Mouse (Mus musculus) midbrain, embryonic 12.5 days (tissue): Measurements from ENCODE around the gene Urah. TPM values are rescaled to one million over a fixed set of nuclear protein-coding genes. Genes with fewer than 3 reads are reported as not detected.

ENCODE experiments used
- ATAC-seq: fragments of 200-750 bp; cut with Nextera tagmentation; 2 replicates; pipeline ENCODE4 v1.8.0; 2017; ENCODE audit warnings: low read depth, moderate TSS enrichment, moderate library complexity; ENCODE audit not compliant: low FRiP score
- H3K27ac ChIP-seq: fragments of 300-500 bp; sonication (generic); replicated peaks from 2 replicates; pipeline ENCODE4 v1.5.1; 2016; ENCODE audit warnings: mild to moderate bottlenecking
- H3K27me3 ChIP-seq: fragments of 300-500 bp; sonication (generic); 2 replicates; pipeline ENCODE4 v1.6.1; 2016; ENCODE audit warnings: mild to moderate bottlenecking
- H3K36me3 ChIP-seq: fragments of 300-500 bp; sonication (generic); 2 replicates; pipeline ENCODE4 v1.6.1; 2016
- H3K4me1 ChIP-seq: fragments of 300-500 bp; sonication (generic); 2 replicates; pipeline ENCODE4 v1.6.1; 2016
- H3K4me2 ChIP-seq: fragments of 300-500 bp; sonication (generic); replicated peaks from 2 replicates; pipeline ENCODE4 v1.6.1; 2016; ENCODE audit warnings: mild to moderate bottlenecking, moderate library complexity
- H3K4me3 ChIP-seq: fragments of 300-500 bp; sonication (generic); 2 replicates; pipeline ENCODE4 v1.5.1; 2016; ENCODE audit warnings: mild to moderate bottlenecking
- H3K9ac ChIP-seq: fragments of 300-500 bp; sonication (generic); replicated peaks from 2 replicates; pipeline ENCODE4 v1.6.1; 2016; ENCODE audit warnings: mild to moderate bottlenecking, moderate library complexity
- H3K9me3 ChIP-seq: fragments of 300-500 bp; sonication (generic); 2 replicates; pipeline ENCODE4 v1.6.1; 2016; ENCODE audit warnings: mild to moderate bottlenecking
- WGBS: fragments of 180-500 bp; shearing (Covaris S2); methylation state at CpG from one replicate; pipeline ENCODE4 v1.1.7; 2016; 5-methylcytosine and 5-hydroxymethylcytosine counted together
- polyA plus RNA-seq: library from polyadenylated mRNA; unstranded; fragments of >200 nt; fragmentation: Nextera tagmentation; extraction: Ambion mirVana; gene quantifications from 2 replicates; pipeline ENCODE4 v1.2.1, GENCODE M21; 2016

Urah gene
- polyA plus RNA-seq, 1 experiment from 2014 or later: 0.29 TPM

DNA sequence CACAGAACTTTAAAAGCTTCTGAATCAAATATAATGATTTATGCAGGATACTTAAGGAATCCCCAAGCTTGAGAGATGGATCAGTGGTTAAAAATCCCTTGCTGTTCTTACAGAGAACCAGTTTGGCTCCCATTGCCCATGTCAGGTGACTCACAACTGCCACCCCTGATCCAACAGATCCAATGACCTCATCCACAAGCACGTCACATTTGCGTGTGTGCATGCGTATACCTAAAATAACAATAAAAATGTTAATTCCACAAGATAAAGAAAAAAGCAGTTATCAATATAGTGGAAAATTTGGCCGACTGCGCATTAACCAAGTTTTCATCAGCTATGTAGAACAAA is 13.5 kb upstream of the Urah start:
- Histone ChIP-seq H3K4me2 (peak overlapping the region; percentile 67), H3K27me3 (no peaks in the 10 kb centered on the region; the same call in 1 of the 2 replicates), H3K36me3 (no peaks in the 10 kb centered on the region), H3K9ac (peak overlapping the region; percentile 59), H3K4me1 (no peaks in the 10 kb centered on the region; the same call in 1 of the 2 replicates), H3K27ac (peak overlapping the region; percentile 69; the same call in 1 of the 2 replicates), H3K9me3 (no peaks in the 10 kb centered on the region), H3K4me3 (peak overlapping the region; percentile 57)
- 41% methylated on average over 5 of the region's 5 CpGs for whole genome bisulfite sequencing
- peak; percentile 44; the same call in 1 of the 2 replicates for ATAC-seq

- H3K9me3 ChIP-seq: no peaks in the 10 kb centered on the region
- H3K36me3 ChIP-seq: no peaks in the 10 kb centered on the region
- no peaks in the 10 kb centered on the region; the same call in 1 of the 2 replicates for H3K4me1 ChIP-seq
- peak within 1 kb of the TSS; percentile 57 for H3K4me3 ChIP-seq
- H3K27me3 ChIP-seq: no peaks in the 10 kb centered on the region; the same call in 1 of the 2 replicates
- peak within 1 kb of the TSS; percentile 69 for H3K27ac ChIP-seq
- ATAC-seq: peak; percentile 86
- WGBS: 2% methylated on average over 21 of the region's 21 CpGs
- peak within 1 kb of the TSS; percentile 59 for H3K9ac ChIP-seq
- peak within 1 kb of the TSS; percentile 67 for H3K4me2 ChIP-seq
Measured at GRCm38 (mm10) chr7:140821653-140822329, 13.0 kb upstream of the Urah start, which contains the start of gene Zfp941. Zfp941 (minus strand) TSS chr7:140822178.

DNA sequence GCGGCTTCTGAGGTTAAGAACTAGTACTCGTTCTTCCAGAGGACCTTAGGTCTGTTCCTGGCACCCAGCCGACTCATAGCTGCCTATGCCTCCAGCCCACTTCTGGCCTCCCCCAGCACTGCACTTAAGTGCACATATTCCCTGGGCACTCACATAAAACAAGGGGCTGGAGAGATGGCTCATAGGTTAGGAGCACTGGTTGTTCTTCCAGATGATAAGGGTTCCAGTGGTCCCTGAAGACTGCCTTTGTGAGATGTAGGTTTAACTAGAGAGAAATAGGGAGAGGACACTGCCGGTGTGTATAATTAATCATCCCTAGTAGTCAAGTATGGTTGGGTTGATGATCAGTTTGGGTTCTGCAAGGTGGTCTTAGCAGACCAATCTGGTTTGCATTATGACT is 12.1 kb upstream of the Urah start:
- H3K9me3 ChIP-seq: no peaks in the 10 kb centered on the region
- H3K4me3 ChIP-seq: no peak overlapping the region
- H3K4me1 ChIP-seq: no peaks in the 10 kb centered on the region; the same call in 1 of the 2 replicates
- H3K36me3 ChIP-seq: no peaks in the 10 kb centered on the region
- ATAC-seq: no peak
- no peak overlapping the region for H3K27ac ChIP-seq
- H3K4me2 ChIP-seq: no peak overlapping the region
- H3K9ac ChIP-seq: no peak overlapping the region
- 86% methylated on average over 4 of the region's 4 CpGs for WGBS
- H3K27me3 ChIP-seq: no peaks in the 10 kb centered on the region; the same call in 1 of the 2 replicates

- no peaks in the 10 kb centered on the region for H3K9me3 ChIP-seq
- H3K4me2 ChIP-seq: no peak overlapping the region
- no peak overlapping the region for H3K9ac ChIP-seq
- H3K4me1 ChIP-seq: no peaks in the 10 kb centered on the region
- H3K27me3 ChIP-seq: no peaks in the 10 kb centered on the region; the same call in 1 of the 2 replicates
- no peaks in the 10 kb centered on the region for H3K36me3 ChIP-seq
- no peak for ATAC-seq
- H3K27ac ChIP-seq: no peak overlapping the region
- WGBS: 51% methylated on average over 8 of the region's 8 CpGs
- H3K4me3 ChIP-seq: no peak overlapping the region
Measured at GRCm38 (mm10) chr7:140828171-140828881, 6.5 kb upstream of the Urah start.

GRCm38 (mm10) chr7:140831447-140831846 is 3.4 kb upstream of the Urah start:
- H3K9ac ChIP-seq: no peak overlapping the region
- 0 out of 2 replicates have a peak, but pooled peaks cover 6% of the 10 kb centered on the region for H3K27me3 ChIP-seq
- ATAC-seq: no peak
- no peaks in the 10 kb centered on the region for H3K9me3 ChIP-seq
- H3K36me3 ChIP-seq: no peaks in the 10 kb centered on the region
- 80% methylated on average over 6 of the region's 6 CpGs for WGBS
- no peak overlapping the region for H3K4me2 ChIP-seq
- no peaks in the 10 kb centered on the region for H3K4me1 ChIP-seq
- H3K27ac ChIP-seq: no peak overlapping the region
- H3K4me3 ChIP-seq: no peak overlapping the region

- no peak overlapping the region for H3K9ac ChIP-seq
- no peak for ATAC-seq
- H3K4me1 ChIP-seq: no peaks in the 10 kb centered on the region
- WGBS: 80% methylated on average over 4 of the region's 4 CpGs
- no peak overlapping the region for H3K4me2 ChIP-seq
- H3K36me3 ChIP-seq: no peaks in the 10 kb centered on the region
- peaks cover 10% of the 10 kb centered on the region; the same call in 1 of the 2 replicates for H3K27me3 ChIP-seq
- H3K27ac ChIP-seq: no peak overlapping the region
- H3K4me3 ChIP-seq: no peak overlapping the region
- no peaks in the 10 kb centered on the region for H3K9me3 ChIP-seq
Measured at GRCm38 (mm10) chr7:140833341-140833740, 1.5 kb upstream of the Urah start.

GRCm38 (mm10) chr7:140835758-140836087 is 905 bp downstream of the Urah start:
- H3K4me1 ChIP-seq: no peaks in the 10 kb centered on the region
- H3K27me3 ChIP-seq: peaks cover 25% of the 10 kb centered on the region; the same call in 1 of the 2 replicates
- H3K36me3 ChIP-seq: no peaks in the 10 kb centered on the region
- no peak overlapping the region for H3K27ac ChIP-seq
- H3K9ac ChIP-seq: no peak overlapping the region
- no peak for ATAC-seq
- H3K4me2 ChIP-seq: no peak overlapping the region
- 82% methylated on average over 2 of the region's 2 CpGs for WGBS
- H3K9me3 ChIP-seq: no peaks in the 10 kb centered on the region
- H3K4me3 ChIP-seq: no peak overlapping the region

GRCm38 (mm10) chr7:140836243-140837115 is 1.7 kb downstream of the Urah start:
- H3K9me3 ChIP-seq: no peaks in the 10 kb centered on the region
- no peak overlapping the region for H3K27ac ChIP-seq
- 87% methylated on average over 9 of the region's 9 CpGs for WGBS
- H3K9ac ChIP-seq: no peak overlapping the region
- no peak for ATAC-seq
- peaks cover 33% of the 10 kb centered on the region; the same call in 1 of the 2 replicates for H3K27me3 ChIP-seq
- H3K4me2 ChIP-seq: no peak overlapping the region
- H3K4me1 ChIP-seq: no peaks in the 10 kb centered on the region
- H3K4me3 ChIP-seq: no peak overlapping the region
- H3K36me3 ChIP-seq: no peaks in the 10 kb centered on the region

GRCm38 (mm10) chr7:140839556-140839955 is 4.7 kb downstream of the Urah start:
- 68% methylated on average over 5 of the region's 5 CpGs for WGBS
- Histone ChIP-seq H3K36me3 (no peaks in the 10 kb centered on the region), H3K4me1 (no peaks in the 10 kb centered on the region), H3K4me3 (no peak overlapping the region), H3K4me2 (no peak overlapping the region), H3K9me3 (no peaks in the 10 kb centered on the region), H3K27me3 (peaks cover 61% of the 10 kb centered on the region), H3K27ac (no peak overlapping the region), H3K9ac (no peak overlapping the region)
- ATAC-seq: no peak

DNA sequence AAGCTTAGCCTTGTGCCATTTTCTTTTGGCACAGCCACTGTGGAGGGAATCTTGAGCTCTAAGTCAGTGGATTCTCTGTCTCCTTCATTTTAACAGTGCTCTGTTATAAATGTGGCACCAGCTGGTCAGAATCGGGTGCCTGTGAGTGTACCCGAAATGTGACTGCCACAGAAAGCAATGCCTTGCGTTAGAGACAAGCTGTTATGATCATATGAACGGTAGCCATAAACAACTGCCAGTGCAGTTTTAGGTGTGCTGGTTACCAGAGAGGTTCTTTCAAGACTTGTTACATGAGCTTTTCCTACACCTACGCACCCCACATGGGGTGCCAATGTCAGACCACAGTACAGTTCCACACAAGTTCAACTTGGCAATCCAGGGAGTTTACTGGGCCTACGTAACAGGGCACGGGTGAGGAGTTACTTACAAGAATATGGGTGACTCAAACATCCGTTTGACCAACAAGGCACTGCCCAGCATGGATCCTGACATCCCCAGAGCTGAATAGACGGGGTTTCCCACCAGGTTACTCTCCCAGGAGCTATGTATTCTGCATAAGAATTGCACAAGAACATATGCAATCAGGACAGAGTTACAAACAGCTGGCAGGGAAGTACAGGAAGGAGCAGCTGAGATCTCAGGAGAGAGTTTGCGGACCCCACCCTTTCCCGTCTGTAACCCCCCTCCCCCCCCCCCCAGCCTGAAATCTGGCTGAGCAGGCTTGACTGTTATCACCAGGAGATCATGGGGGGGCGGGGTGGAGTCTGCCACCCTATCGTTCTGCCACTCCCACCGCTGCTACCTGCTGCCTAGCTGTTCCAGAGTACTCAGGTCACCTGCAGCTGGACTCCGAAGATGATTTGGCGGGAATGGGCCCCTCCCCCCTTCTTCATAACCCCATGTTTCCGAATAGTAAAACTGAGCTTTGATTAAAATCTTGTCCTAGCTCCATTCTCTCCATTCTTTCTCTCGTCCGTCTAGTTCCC is 6.2 kb downstream of the Urah start:
- H3K27me3 ChIP-seq: peaks cover 55% of the 10 kb centered on the region
- H3K36me3 ChIP-seq: no peaks in the 10 kb centered on the region
- H3K4me1 ChIP-seq: no peaks in the 10 kb centered on the region
- no peaks in the 10 kb centered on the region for H3K9me3 ChIP-seq
- no peak overlapping the region for H3K9ac ChIP-seq
- H3K4me3 ChIP-seq: no peak overlapping the region
- H3K27ac ChIP-seq: no peak overlapping the region
- 40% methylated on average over 19 of the region's 19 CpGs for WGBS
- ATAC-seq: no peak
- H3K4me2 ChIP-seq: no peak overlapping the region

DNA sequence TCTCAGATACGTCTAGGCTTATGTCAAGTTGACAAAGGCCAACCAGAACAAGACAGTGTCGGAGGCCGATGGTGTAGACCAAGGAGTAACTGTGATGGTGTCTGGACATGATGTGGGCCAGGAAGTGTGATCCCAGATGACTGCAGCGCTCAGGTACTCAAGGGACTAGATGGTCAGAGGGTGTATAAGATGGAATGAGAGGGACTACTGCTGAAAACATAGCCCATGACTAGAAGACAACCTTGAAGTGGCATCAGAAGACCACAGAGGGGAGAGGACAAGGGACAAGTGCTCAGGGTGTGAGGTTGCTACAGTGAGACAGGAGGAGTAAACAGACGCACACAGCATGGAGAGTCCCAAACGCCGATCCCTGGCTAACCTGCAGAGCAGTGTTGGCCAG is 9.0 kb downstream of the Urah start:
- ATAC-seq: no peak
- no peaks in the 10 kb centered on the region for H3K4me1 ChIP-seq
- H3K9ac ChIP-seq: no peak overlapping the region
- H3K4me3 ChIP-seq: no peak overlapping the region
- H3K27me3 ChIP-seq: peaks cover 46% of the 10 kb centered on the region
- no peak overlapping the region for H3K4me2 ChIP-seq
- H3K36me3 ChIP-seq: no peaks in the 10 kb centered on the region
- 76% methylated on average over 7 of the region's 7 CpGs for WGBS
- H3K27ac ChIP-seq: no peak overlapping the region
- no peaks in the 10 kb centered on the region for H3K9me3 ChIP-seq
